Mouse (Mus musculus): ENCODE results near the gene Gm3269. TPM values are rescaled to one million over a fixed set of nuclear protein-coding genes. Genes with fewer than 3 reads are reported as not detected.
"Not testable (repeated sequence)": the region's sequence is repeated elsewhere in the genome, so short reads cannot be mapped to it uniquely, and the experiment has no call there.

The Gm3269 gene
- polyA plus RNA-seq (2015; fragmentation: Nextera tagmentation; extraction: Ambion mirVana), result not detected in 2 replicates

- not testable (repeated sequence) for ATAC-seq (replicated peaks; ENCODE audit: low FRiP score, low read depth); H3K9me3 ChIP-seq (replicated peaks; ENCODE audit: low read length); H3K4me1 ChIP-seq (replicated peaks; ENCODE audit: insufficient read depth, low read length); H3K9ac ChIP-seq (ENCODE audit: low read depth, low read length); H3K27ac ChIP-seq; H3K4me3 ChIP-seq (replicated peaks; ENCODE audit: low read depth, low read length); H3K4me2 ChIP-seq (ENCODE audit: low read length); H3K27me3 ChIP-seq (ENCODE audit: insufficient read depth, low read length); DNase-seq (ENCODE audit: low spot score); H3K36me3 ChIP-seq (ENCODE audit: insufficient read depth, low read length)
- WGBS, result no CpG with 5 or more reads among the region's 4 CpGs
Measured at GRCm38 (mm10) chr14:4837806-4838205, at the start of gene Gm3269. Gene Gm3269, plus strand, starts transcription at chr14:4838106.

GRCm38 (mm10) chr14:4806421-4806820, 31.5 kb upstream of the Gm3269 start:
- H3K27ac ChIP-seq; H3K9ac ChIP-seq (ENCODE audit: low read depth, low read length); H3K4me2 ChIP-seq (ENCODE audit: low read length); H3K4me3 ChIP-seq (replicated peaks; ENCODE audit: low read depth, low read length); H3K27me3 ChIP-seq (ENCODE audit: insufficient read depth, low read length); H3K4me1 ChIP-seq (replicated peaks; ENCODE audit: insufficient read depth, low read length); H3K9me3 ChIP-seq (replicated peaks; ENCODE audit: low read length); ATAC-seq (replicated peaks; ENCODE audit: low FRiP score, low read depth); H3K36me3 ChIP-seq (ENCODE audit: insufficient read depth, low read length); DNase-seq (ENCODE audit: low spot score): not testable (repeated sequence)
- WGBS, result 89% methylated on average over 6 of the region's 6 CpGs

GRCm38 (mm10) chr14:4821950-4822349, 16.0 kb upstream of the Gm3269 start:
- not testable (repeated sequence) for H3K27me3 ChIP-seq (ENCODE audit: insufficient read depth, low read length); H3K36me3 ChIP-seq (ENCODE audit: insufficient read depth, low read length); H3K4me1 ChIP-seq (replicated peaks; ENCODE audit: insufficient read depth, low read length); H3K4me3 ChIP-seq (replicated peaks; ENCODE audit: low read depth, low read length); DNase-seq (ENCODE audit: low spot score); H3K9ac ChIP-seq (ENCODE audit: low read depth, low read length); H3K27ac ChIP-seq; H3K9me3 ChIP-seq (replicated peaks; ENCODE audit: low read length); H3K4me2 ChIP-seq (ENCODE audit: low read length); ATAC-seq (replicated peaks; ENCODE audit: low FRiP score, low read depth)
- 85% methylated on average over 4 of the region's 7 CpGs for WGBS

- not testable (repeated sequence) for H3K27ac ChIP-seq; H3K4me3 ChIP-seq (replicated peaks; ENCODE audit: low read depth, low read length); ATAC-seq (replicated peaks; ENCODE audit: low FRiP score, low read depth); H3K9me3 ChIP-seq (replicated peaks; ENCODE audit: low read length); H3K27me3 ChIP-seq (ENCODE audit: insufficient read depth, low read length); H3K36me3 ChIP-seq (ENCODE audit: insufficient read depth, low read length); H3K9ac ChIP-seq (ENCODE audit: low read depth, low read length); H3K4me1 ChIP-seq (replicated peaks; ENCODE audit: insufficient read depth, low read length)
- DNase-seq (ENCODE audit: low spot score), result peak; percentile 1
- 5% methylated on average over 31 of the region's 59 CpGs for WGBS
- H3K4me2 ChIP-seq (ENCODE audit: low read length), result peak within 1 kb of the TSS; percentile 41
Measured at GRCm38 (mm10) chr14:4855299-4855980, 17.5 kb downstream of the Gm3269 start, which contains the start of gene Gm3264. Gene Gm3264, plus strand, starts transcription at chr14:4855576.

GRCm38 (mm10) chr14:4892116-4892515, 54.2 kb downstream of the Gm3269 start, which contains the start of gene Gm3278:
Gene Gm3278, plus strand, starts transcription at chr14:4892416.
- not testable (repeated sequence) for H3K27ac ChIP-seq; H3K27me3 ChIP-seq (ENCODE audit: insufficient read depth, low read length); H3K4me3 ChIP-seq (replicated peaks; ENCODE audit: low read depth, low read length); H3K9ac ChIP-seq (ENCODE audit: low read depth, low read length); H3K4me2 ChIP-seq (ENCODE audit: low read length); H3K9me3 ChIP-seq (replicated peaks; ENCODE audit: low read length); H3K4me1 ChIP-seq (replicated peaks; ENCODE audit: insufficient read depth, low read length); H3K36me3 ChIP-seq (ENCODE audit: insufficient read depth, low read length); DNase-seq (ENCODE audit: low spot score); ATAC-seq (replicated peaks; ENCODE audit: low FRiP score, low read depth)
- WGBS, result 38% methylated on average over 1 of the region's 3 CpGs

Other genes starting within 250 kb of the Gm3269 start
- not detected in 2 replicates for gene Gm8159, start 205.8 kb upstream of the Gm3269 start, polyA plus RNA-seq (2015; fragmentation: Nextera tagmentation; extraction: Ambion mirVana)
- not detected in 2 replicates for gene Gm3239, start 173.9 kb upstream of the Gm3269 start, polyA plus RNA-seq (2015; fragmentation: Nextera tagmentation; extraction: Ambion mirVana)
- not detected in 2 replicates for gene Gm7876, start 128.9 kb upstream of the Gm3269 start, polyA plus RNA-seq (2015; fragmentation: Nextera tagmentation; extraction: Ambion mirVana)
- 0.13 and 0.16 TPM in 2 replicates for gene Gm3252, start 111.3 kb upstream of the Gm3269 start, polyA plus RNA-seq (2015; fragmentation: Nextera tagmentation; extraction: Ambion mirVana)
- gene Gm9602, start 61.8 kb upstream of the Gm3269 start, polyA plus RNA-seq (2015; fragmentation: Nextera tagmentation; extraction: Ambion mirVana), result not detected in 2 replicates
- 0.17 TPM in 1 of 2 replicates, not detected in the other for gene Gm3264, start 17.5 kb downstream of the Gm3269 start, polyA plus RNA-seq (2015; fragmentation: Nextera tagmentation; extraction: Ambion mirVana)
- not detected in 2 replicates for gene Gm3278, start 54.3 kb downstream of the Gm3269 start, polyA plus RNA-seq (2015; fragmentation: Nextera tagmentation; extraction: Ambion mirVana)
- gene Gm8297, start 145.8 kb downstream of the Gm3269 start, polyA plus RNA-seq (2015; fragmentation: Nextera tagmentation; extraction: Ambion mirVana), result not detected in 2 replicates
- not detected in 2 replicates for gene Gm3298, start 177.8 kb downstream of the Gm3269 start, polyA plus RNA-seq (2015; fragmentation: Nextera tagmentation; extraction: Ambion mirVana)
- not detected in 2 replicates for gene 4930555G01Rik, start 212.5 kb downstream of the Gm3269 start, polyA plus RNA-seq (2015; fragmentation: Nextera tagmentation; extraction: Ambion mirVana)
- 0.14 and 0.28 TPM in 2 replicates for gene Gm8281, start 232.9 kb downstream of the Gm3269 start, polyA plus RNA-seq (2015; fragmentation: Nextera tagmentation; extraction: Ambion mirVana)

Data from kidney, postnatal 0 days (tissue).